Mouse (Mus musculus): ENCODE measurements around the gene Ptp4a2. TPM values are rescaled to one million over a fixed set of nuclear protein-coding genes. Genes with fewer than 3 reads are reported as not detected.
"Not testable (repeated sequence)": the region's sequence is repeated elsewhere in the genome, so short reads cannot be mapped to it uniquely, and the experiment has no call there.

Ptp4a2 gene
- polyA plus RNA-seq (2015; fragmentation: Nextera tagmentation; extraction: Ambion mirVana) = 288 and 293 TPM in 2 replicates

DNA sequence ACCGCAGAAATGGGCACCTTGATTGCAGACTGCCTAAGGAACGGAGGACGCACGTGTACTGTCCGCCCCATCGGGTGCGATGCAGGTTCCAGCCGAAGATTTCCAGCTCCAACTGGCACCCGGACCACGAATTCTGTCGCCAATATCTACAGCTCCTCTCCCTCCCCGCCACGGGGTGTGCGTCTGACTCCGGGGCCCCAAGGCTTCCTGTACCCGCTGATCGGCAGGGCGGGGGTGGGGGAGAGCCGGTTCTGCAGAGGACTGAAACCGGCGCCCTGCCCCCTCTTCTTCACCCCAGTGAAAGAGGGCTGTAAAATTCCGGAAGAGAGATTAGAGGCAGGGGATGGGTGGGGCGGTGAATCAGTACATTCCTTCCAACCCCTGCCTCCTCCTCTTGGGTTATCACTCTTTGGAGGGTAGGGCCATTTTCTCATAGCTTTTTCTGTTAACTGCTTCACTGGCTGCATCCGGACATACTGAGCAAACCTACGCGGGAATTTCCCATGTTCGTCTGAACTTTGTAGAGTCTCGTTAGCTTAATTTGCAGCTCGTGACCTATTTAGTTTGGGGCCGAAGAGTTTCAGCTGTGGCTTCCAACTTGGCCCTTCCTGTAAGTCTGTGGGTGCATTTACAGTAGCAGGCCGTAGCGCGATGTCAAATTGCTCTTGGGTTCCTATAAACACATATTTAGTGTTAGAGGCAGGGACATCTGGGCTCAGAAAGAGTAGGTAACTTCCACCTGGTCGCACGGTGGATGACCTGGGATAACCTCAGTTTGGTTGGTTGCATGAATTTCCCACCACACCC is at the start of gene Ptp4a2:
Gene Ptp4a2 (plus strand): TSS at position 422 of the 807 bp plus-strand sequence.
- Histone ChIP-seq H3K9ac (peak within 1 kb of the TSS; percentile 59; the same call in 1 of the 2 replicates), H3K4me1 (replicated peaks) (peaks cover 10% of the 10 kb centered on the region; the same call in 1 of the 2 replicates), H3K4me3 (peak within 1 kb of the TSS; percentile 33), H3K27ac (replicated peaks) (no peak within 1 kb of the TSS), H3K36me3 (no peaks in the 10 kb centered on the region), H3K4me2 (peak within 1 kb of the TSS; percentile 55), H3K27me3 (peaks cover 15% of the 10 kb centered on the region), H3K9me3 (no peaks in the 10 kb centered on the region)
- no peak for ATAC-seq (ENCODE audit: low read depth)
- WGBS = 12% methylated on average over 35 of the region's 35 CpGs

DNA sequence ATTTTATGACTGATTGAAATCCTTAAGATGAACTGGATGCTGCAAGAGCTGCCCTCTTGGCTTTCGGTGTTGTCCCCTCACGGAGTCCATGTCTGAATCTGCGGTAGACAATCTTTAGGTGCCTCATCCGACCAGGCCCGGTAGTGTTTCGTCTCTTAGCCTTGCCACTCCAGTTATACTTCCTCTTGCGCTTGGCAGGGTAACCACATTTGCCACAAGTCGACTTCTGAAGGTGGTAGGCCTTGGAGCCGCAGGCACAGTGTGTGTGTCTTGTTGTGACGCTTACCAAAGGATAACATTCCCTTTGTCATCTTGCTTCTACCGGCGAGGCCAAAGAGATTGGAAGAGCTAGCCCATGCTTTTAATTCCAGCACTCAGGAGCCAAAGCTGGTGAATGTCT is 49.4 kb upstream of the Ptp4a2 start:
- Histone ChIP-seq H3K4me2 (no peak overlapping the region), H3K27me3 (no peaks in the 10 kb centered on the region), H3K27ac (replicated peaks) (no peak overlapping the region), H3K4me3 (no peak overlapping the region), H3K36me3 (no peaks in the 10 kb centered on the region), H3K9me3 (no peaks in the 10 kb centered on the region), H3K4me1 (replicated peaks) (no peaks in the 10 kb centered on the region), H3K9ac (no peak overlapping the region)
- 92% methylated on average over 12 of the region's 12 CpGs for WGBS
- ATAC-seq (ENCODE audit: low read depth) = no peak

DNA sequence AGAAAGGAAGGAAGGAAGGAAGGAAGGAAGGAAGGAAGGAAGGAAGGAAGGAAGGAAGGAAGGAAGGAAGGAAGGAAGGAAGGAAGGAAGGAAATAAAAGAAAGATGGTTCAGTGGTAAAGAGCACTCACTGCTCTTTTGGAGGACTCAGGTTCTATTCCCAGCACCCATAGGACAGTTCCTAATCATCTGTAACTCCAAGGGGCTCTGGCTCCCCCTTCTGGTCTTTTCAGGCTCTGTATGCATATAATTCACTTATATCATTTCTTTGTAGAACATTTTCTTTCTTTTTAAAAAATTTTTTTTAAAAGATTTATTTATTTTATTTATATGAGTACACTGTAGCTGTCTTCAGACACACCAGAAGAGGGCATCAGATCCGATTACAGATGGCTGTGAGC is 48.5 kb upstream of the Ptp4a2 start:
- H3K27me3 ChIP-seq; ATAC-seq (ENCODE audit: low read depth); H3K9me3 ChIP-seq; H3K27ac ChIP-seq (replicated peaks); H3K36me3 ChIP-seq; H3K4me3 ChIP-seq; H3K4me1 ChIP-seq (replicated peaks); H3K9ac ChIP-seq; H3K4me2 ChIP-seq: not testable (repeated sequence)
- 85% methylated on average over 1 of the region's 1 CpGs for WGBS

- H3K36me3 ChIP-seq = no peaks in the 10 kb centered on the region
- H3K27ac ChIP-seq (replicated peaks) = no peak overlapping the region
- 89% methylated on average over 3 of the region's 3 CpGs for WGBS
- H3K4me3 ChIP-seq = no peak overlapping the region
- H3K9ac ChIP-seq = no peak overlapping the region
- no peaks in the 10 kb centered on the region for H3K9me3 ChIP-seq
- no peaks in the 10 kb centered on the region for H3K27me3 ChIP-seq
- H3K4me2 ChIP-seq = no peak overlapping the region
- no peaks in the 10 kb centered on the region for H3K4me1 ChIP-seq (replicated peaks)
- no peak for ATAC-seq (ENCODE audit: low read depth)
Measured at GRCm38 (mm10) chr4:129765351-129765750, 45.7 kb upstream of the Ptp4a2 start.

GRCm38 (mm10) chr4:129767782-129768181 is 43.2 kb upstream of the Ptp4a2 start:
- no peaks in the 10 kb centered on the region for H3K36me3 ChIP-seq
- H3K9ac ChIP-seq = no peak overlapping the region
- no peak overlapping the region for H3K27ac ChIP-seq (replicated peaks)
- H3K4me2 ChIP-seq = no peak overlapping the region
- H3K9me3 ChIP-seq = no peaks in the 10 kb centered on the region
- H3K4me1 ChIP-seq (replicated peaks) = peaks cover 18% of the 10 kb centered on the region
- no peak overlapping the region for H3K4me3 ChIP-seq
- 77% methylated on average over 8 of the region's 8 CpGs for WGBS
- H3K27me3 ChIP-seq = no peaks in the 10 kb centered on the region
- no peak for ATAC-seq (ENCODE audit: low read depth)

DNA sequence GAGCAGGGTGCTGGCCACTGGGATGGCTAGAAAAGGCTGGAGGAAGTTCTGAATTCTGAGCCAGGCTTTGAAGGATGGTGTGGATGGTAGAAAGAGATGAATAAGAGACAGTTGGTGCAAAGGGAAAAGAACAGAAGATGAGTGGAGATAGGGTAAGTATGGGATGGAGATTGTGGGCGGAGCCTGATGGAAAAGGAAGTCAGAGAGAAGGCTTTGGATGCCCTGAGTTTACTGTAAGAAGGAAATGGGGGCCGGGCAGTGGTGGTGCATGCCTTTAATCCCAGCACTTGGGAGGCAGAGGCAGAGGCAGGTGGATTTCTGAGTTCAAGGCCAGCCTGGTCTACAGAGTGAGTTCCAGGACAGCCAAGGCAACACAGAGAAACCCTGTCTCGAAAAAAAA is 42.3 kb upstream of the Ptp4a2 start:
- 79% methylated on average over 3 of the region's 3 CpGs for WGBS
- not testable (repeated sequence) for H3K4me3 ChIP-seq; ATAC-seq (ENCODE audit: low read depth); H3K27ac ChIP-seq (replicated peaks); H3K36me3 ChIP-seq; H3K9ac ChIP-seq; H3K4me2 ChIP-seq; H3K9me3 ChIP-seq; H3K27me3 ChIP-seq
- peaks cover 19% of the 10 kb centered on the region for H3K4me1 ChIP-seq (replicated peaks)

DNA sequence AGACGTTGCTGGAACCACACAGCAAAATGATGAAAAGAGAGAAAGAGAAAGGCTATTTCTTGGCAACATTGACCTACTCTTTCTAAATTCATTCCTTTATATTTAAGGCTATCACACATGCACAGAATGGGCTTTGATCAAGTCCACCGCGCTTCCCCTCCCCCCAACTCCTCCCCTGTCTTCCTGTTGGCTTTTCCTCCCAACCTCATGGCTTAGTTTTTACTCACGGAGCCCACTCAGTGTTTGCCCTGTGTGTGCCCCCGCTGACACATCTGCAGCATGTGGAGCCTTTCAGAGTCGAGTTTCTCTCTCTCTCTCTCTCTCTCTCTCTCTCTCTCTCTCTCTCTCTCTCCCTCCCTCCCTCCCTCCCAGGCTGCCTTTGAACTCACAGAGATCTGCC is 40.4 kb upstream of the Ptp4a2 start:
- Histone ChIP-seq H3K4me2 (no peak overlapping the region), H3K4me1 (replicated peaks) (peaks cover 27% of the 10 kb centered on the region), H3K9me3 (no peaks in the 10 kb centered on the region), H3K36me3 (no peaks in the 10 kb centered on the region), H3K27me3 (no peaks in the 10 kb centered on the region), H3K4me3 (no peak overlapping the region), H3K27ac (replicated peaks) (no peak overlapping the region), H3K9ac (no peak overlapping the region)
- 59% methylated on average over 6 of the region's 6 CpGs for WGBS
- ATAC-seq (ENCODE audit: low read depth) = no peak

DNA sequence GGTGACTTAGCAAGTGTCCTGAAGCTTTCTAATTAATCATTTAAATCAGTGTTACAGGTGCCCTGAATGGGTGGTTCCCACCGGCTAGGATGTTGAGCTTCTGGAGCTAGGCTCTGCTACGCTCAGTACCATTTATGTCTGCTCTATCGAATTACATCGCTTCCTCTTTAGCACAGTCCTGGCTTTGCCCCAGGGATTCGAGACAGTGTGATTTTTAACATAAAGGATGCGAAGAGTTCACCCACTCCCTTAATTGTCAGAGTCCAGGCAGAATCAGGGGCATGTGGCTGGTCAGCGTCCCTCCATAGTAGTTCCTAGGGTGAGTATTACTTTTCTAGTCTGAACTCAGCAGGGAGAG is 39.7 kb upstream of the Ptp4a2 start:
- Histone ChIP-seq H3K9me3 (no peaks in the 10 kb centered on the region), H3K4me3 (0 out of 2 replicates have a peak overlapping the region, but pooled peaks have one; percentile 6), H3K36me3 (no peaks in the 10 kb centered on the region), H3K27ac (replicated peaks) (peak overlapping the region; percentile 71), H3K27me3 (no peaks in the 10 kb centered on the region), H3K4me1 (replicated peaks) (peaks cover 30% of the 10 kb centered on the region), H3K9ac (peak overlapping the region; percentile 52), H3K4me2 (peak overlapping the region; percentile 44)
- 20% methylated on average over 7 of the region's 7 CpGs for WGBS
- no peak; the same call in 1 of the 2 replicates for ATAC-seq (ENCODE audit: low read depth)

- Histone ChIP-seq H3K27me3 (no peaks in the 10 kb centered on the region), H3K9me3 (no peaks in the 10 kb centered on the region), H3K27ac (replicated peaks) (peak overlapping the region; percentile 71), H3K4me1 (replicated peaks) (peaks cover 30% of the 10 kb centered on the region), H3K36me3 (no peaks in the 10 kb centered on the region), H3K4me3 (peak overlapping the region; percentile 6; the same call in 1 of the 2 replicates), H3K4me2 (peak overlapping the region; percentile 44), H3K9ac (peak overlapping the region; percentile 52)
- 2% methylated on average over 21 of the region's 21 CpGs for WGBS
- ATAC-seq (ENCODE audit: low read depth) = peak; percentile 65
Measured at GRCm38 (mm10) chr4:129771672-129772521, 39.1 kb upstream of the Ptp4a2 start.

DNA sequence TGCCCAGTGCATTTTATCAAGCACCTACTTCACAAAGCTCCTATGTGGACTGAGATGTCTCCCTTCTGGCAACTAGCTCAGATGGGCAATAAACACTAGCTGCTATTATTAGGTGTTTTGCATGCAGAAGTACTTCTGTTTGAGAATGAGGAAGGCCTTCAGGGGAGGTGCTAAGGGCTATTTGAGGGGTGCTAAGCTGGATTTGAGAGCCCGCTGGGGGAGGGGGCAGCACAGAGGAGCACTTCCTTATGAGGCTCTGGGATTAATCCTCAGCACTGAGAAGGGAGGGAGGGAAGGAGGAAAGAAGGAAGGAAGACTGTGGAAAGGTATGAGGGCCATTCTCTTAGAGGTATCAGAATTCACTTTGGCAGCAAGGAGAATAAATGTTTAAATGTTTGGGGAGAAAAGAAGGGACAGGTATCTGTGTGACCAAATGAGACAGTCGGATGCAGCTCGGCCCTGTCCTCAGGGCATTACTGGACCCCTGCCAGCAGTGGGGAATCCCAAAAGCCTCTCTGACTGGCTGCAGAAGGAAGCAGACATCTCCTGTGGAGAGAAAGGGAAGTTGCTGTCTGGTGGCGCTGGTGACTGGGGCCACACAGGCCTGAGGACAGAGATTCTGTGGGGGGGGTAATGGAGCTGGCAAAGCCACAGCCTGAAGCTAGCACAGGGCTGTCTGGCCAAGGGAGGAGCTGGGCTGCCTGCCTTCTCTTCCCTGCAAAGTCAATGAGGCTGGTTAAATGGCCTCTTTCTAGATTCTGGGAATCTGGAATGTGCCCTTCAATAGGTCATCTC is 28.9 kb upstream of the Ptp4a2 start:
- Histone ChIP-seq H3K27ac (replicated peaks) (peak overlapping the region; percentile 49), H3K4me3 (no peak overlapping the region), H3K36me3 (no peaks in the 10 kb centered on the region), H3K9me3 (no peaks in the 10 kb centered on the region), H3K4me1 (replicated peaks) (peaks cover 20% of the 10 kb centered on the region), H3K4me2 (no peak overlapping the region), H3K9ac (no peak overlapping the region; the same call in 1 of the 2 replicates), H3K27me3 (no peaks in the 10 kb centered on the region)
- WGBS = 22% methylated on average over 4 of the region's 4 CpGs
- no peak for ATAC-seq (ENCODE audit: low read depth)

GRCm38 (mm10) chr4:129782857-129783331 is 28.1 kb upstream of the Ptp4a2 start:
- H3K4me1 ChIP-seq (replicated peaks) = peaks cover 20% of the 10 kb centered on the region
- H3K4me3 ChIP-seq = no peak overlapping the region
- 28% methylated on average over 3 of the region's 3 CpGs for WGBS
- H3K9ac ChIP-seq = no peak overlapping the region
- no peaks in the 10 kb centered on the region for H3K27me3 ChIP-seq
- peak; percentile 43; the same call in 1 of the 2 replicates for ATAC-seq (ENCODE audit: low read depth)
- no peaks in the 10 kb centered on the region for H3K36me3 ChIP-seq
- no peaks in the 10 kb centered on the region for H3K9me3 ChIP-seq
- peak overlapping the region; percentile 49 for H3K27ac ChIP-seq (replicated peaks)
- H3K4me2 ChIP-seq = no peak overlapping the region
